Mouse (Mus musculus): ENCODE measurements around the gene Gm2012.
"Not testable (repeated sequence)": the region's sequence is repeated elsewhere in the genome, so short reads cannot be mapped to it uniquely, and the experiment has no call there.

The Gm2012 gene

DNA sequence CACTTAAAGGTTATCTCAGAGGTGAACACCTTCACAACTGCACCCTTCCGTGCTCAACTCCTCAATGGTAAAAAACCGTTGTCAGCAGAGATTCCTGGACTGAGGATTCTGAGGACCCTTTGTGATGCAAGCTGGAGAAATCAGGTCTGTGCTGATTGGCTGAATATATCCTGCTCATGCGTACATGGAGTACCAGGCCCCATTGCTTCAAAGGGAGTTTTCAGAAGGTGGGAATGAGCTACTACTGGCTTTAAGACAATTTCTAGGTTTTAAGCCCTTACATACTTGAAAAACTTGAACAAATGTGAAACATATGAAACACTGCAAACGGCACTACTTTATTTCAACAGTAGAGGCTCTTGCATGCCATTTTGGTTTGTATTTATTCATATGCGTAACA lies at the start of gene Gm2012:
Gene Gm2012, minus strand, starts transcription at position 101 of the 400 bp plus-strand sequence.
- not testable (repeated sequence) for DNase-seq (ENCODE audit: low spot score)

GRCm38 (mm10) chrX:26159146-26159545 lies 72.0 kb downstream of the Gm2012 start:
- not testable (repeated sequence) for DNase-seq (ENCODE audit: low spot score)
